Mouse (Mus musculus): ENCODE measurements around the gene Tmbim7. TPM values are rescaled to one million over a fixed set of nuclear protein-coding genes. Genes with fewer than 3 reads are reported as not detected.

Tmbim7 gene
- polyA plus RNA-seq, 1 experiment, result not detected

GRCm38 (mm10) chr5:3653801-3654200, 2.8 kb downstream of the Tmbim7 start:
- H3K36me3 ChIP-seq (replicated peaks; ENCODE audit: low read length), result peaks cover under 1% of the 10 kb centered on the region
- TF ChIP-seq FLI1 (IDR thresholded peaks at IDR 0.05; ENCODE audit: low read length), result no peak
- TF ChIP-seq GATA1 (IDR thresholded peaks at IDR 0.05; ENCODE audit: borderline replicate concordance, low read length), result no peak
- H3K27me3 ChIP-seq (replicated peaks), result no peaks in the 10 kb centered on the region
- peaks cover 2% of the 10 kb centered on the region; the same call in 1 of the 2 replicates for H3K9me3 ChIP-seq
- no peak overlapping the region for H3K4me3 ChIP-seq (replicated peaks)
- H3K4me1 ChIP-seq, result peaks cover 37% of the 10 kb centered on the region

- H3K9me3 ChIP-seq, result peaks cover 4% of the 10 kb centered on the region; the same call in 1 of the 2 replicates
- H3K36me3 ChIP-seq (replicated peaks; ENCODE audit: low read length), result peaks cover 4% of the 10 kb centered on the region
- H3K4me1 ChIP-seq, result peaks cover 4% of the 10 kb centered on the region
- no peaks in the 10 kb centered on the region for H3K27me3 ChIP-seq (replicated peaks)
- H3K4me3 ChIP-seq (replicated peaks), result no peak within 1 kb of the TSS
- TF ChIP-seq GATA1 (IDR thresholded peaks at IDR 0.05; ENCODE audit: borderline replicate concordance, low read length) (no peak), FLI1 (IDR thresholded peaks at IDR 0.05; ENCODE audit: low read length) (no peak)
Measured at GRCm38 (mm10) chr5:3657085-3657484, 6.1 kb downstream of the Tmbim7 start, which contains the start of gene Gatad1. Gatad1 (minus strand) TSS chr5:3657185.

GRCm38 (mm10) chr5:3665225-3665624, 14.2 kb downstream of the Tmbim7 start:
- Histone ChIP-seq H3K4me1 (peaks cover 33% of the 10 kb centered on the region), H3K9me3 (no peaks in the 10 kb centered on the region), H3K27me3 (replicated peaks) (no peaks in the 10 kb centered on the region), H3K4me3 (replicated peaks) (no peak overlapping the region), H3K36me3 (replicated peaks; ENCODE audit: low read length) (no peaks in the 10 kb centered on the region)
- no peak for TF ChIP-seq GATA1 (IDR thresholded peaks at IDR 0.05; ENCODE audit: borderline replicate concordance, low read length)
- no peak for TF ChIP-seq FLI1 (IDR thresholded peaks at IDR 0.05; ENCODE audit: low read length)

- Histone ChIP-seq H3K9me3 (no peaks in the 10 kb centered on the region), H3K4me3 (replicated peaks) (no peak overlapping the region), H3K27me3 (replicated peaks) (no peaks in the 10 kb centered on the region), H3K36me3 (replicated peaks; ENCODE audit: low read length) (no peaks in the 10 kb centered on the region), H3K4me1 (peaks cover 46% of the 10 kb centered on the region)
- no peak for TF ChIP-seq GATA1 (IDR thresholded peaks at IDR 0.05; ENCODE audit: borderline replicate concordance, low read length)
- no peak for TF ChIP-seq FLI1 (IDR thresholded peaks at IDR 0.05; ENCODE audit: low read length)
Measured at GRCm38 (mm10) chr5:3666585-3666984, 15.6 kb downstream of the Tmbim7 start.

- Histone ChIP-seq H3K4me3 (replicated peaks) (peak overlapping the region; percentile 88), H3K27me3 (replicated peaks) (no peaks in the 10 kb centered on the region), H3K9me3 (no peaks in the 10 kb centered on the region), H3K4me1 (peaks cover 55% of the 10 kb centered on the region), H3K36me3 (replicated peaks; ENCODE audit: low read length) (no peaks in the 10 kb centered on the region)
- TF ChIP-seq FLI1 (IDR thresholded peaks at IDR 0.05; ENCODE audit: low read length) (peak; percentile 71), GATA1 (IDR thresholded peaks at IDR 0.05; ENCODE audit: borderline replicate concordance, low read length) (peak; percentile 78; the same call in 2 of the 3 replicates)
Measured at GRCm38 (mm10) chr5:3669938-3670554, 19.1 kb downstream of the Tmbim7 start.

- Histone ChIP-seq H3K27me3 (replicated peaks) (no peaks in the 10 kb centered on the region), H3K9me3 (no peaks in the 10 kb centered on the region), H3K36me3 (replicated peaks; ENCODE audit: low read length) (peaks cover 87% of the 10 kb centered on the region), H3K4me3 (replicated peaks) (no peak overlapping the region), H3K4me1 (peaks cover 28% of the 10 kb centered on the region)
- no peak for TF ChIP-seq FLI1 (IDR thresholded peaks at IDR 0.05; ENCODE audit: low read length)
- TF ChIP-seq GATA1 (IDR thresholded peaks at IDR 0.05; ENCODE audit: borderline replicate concordance, low read length), result no peak
Measured at GRCm38 (mm10) chr5:3688298-3688697, 37.3 kb downstream of the Tmbim7 start.

- H3K27me3 ChIP-seq (replicated peaks), result no peaks in the 10 kb centered on the region
- H3K36me3 ChIP-seq (replicated peaks; ENCODE audit: low read length), result peaks cover 95% of the 10 kb centered on the region
- no peaks in the 10 kb centered on the region for H3K9me3 ChIP-seq
- TF ChIP-seq FLI1 (IDR thresholded peaks at IDR 0.05; ENCODE audit: low read length) (no peak), GATA1 (IDR thresholded peaks at IDR 0.05; ENCODE audit: borderline replicate concordance, low read length) (no peak)
- peaks cover 30% of the 10 kb centered on the region for H3K4me1 ChIP-seq
- H3K4me3 ChIP-seq (replicated peaks), result no peak overlapping the region
Measured at GRCm38 (mm10) chr5:3691283-3691682, 40.3 kb downstream of the Tmbim7 start.

GRCm38 (mm10) chr5:3692956-3693355, 42.0 kb downstream of the Tmbim7 start:
- peaks cover 28% of the 10 kb centered on the region; the same call in 1 of the 2 replicates for H3K4me1 ChIP-seq
- H3K4me3 ChIP-seq (replicated peaks), result no peak overlapping the region
- TF ChIP-seq FLI1 (IDR thresholded peaks at IDR 0.05; ENCODE audit: low read length) (no peak), GATA1 (IDR thresholded peaks at IDR 0.05; ENCODE audit: borderline replicate concordance, low read length) (no peak)
- H3K9me3 ChIP-seq, result no peaks in the 10 kb centered on the region
- H3K27me3 ChIP-seq (replicated peaks), result no peaks in the 10 kb centered on the region
- H3K36me3 ChIP-seq (replicated peaks; ENCODE audit: low read length), result peaks cover 92% of the 10 kb centered on the region

GRCm38 (mm10) chr5:3695191-3695590, 44.2 kb downstream of the Tmbim7 start:
- H3K4me3 ChIP-seq (replicated peaks), result no peak overlapping the region

GRCm38 (mm10) chr5:3696031-3696430, 45.0 kb downstream of the Tmbim7 start:
- H3K36me3 ChIP-seq (replicated peaks; ENCODE audit: low read length), result peaks cover 86% of the 10 kb centered on the region
- TF ChIP-seq GATA1 (IDR thresholded peaks at IDR 0.05; ENCODE audit: borderline replicate concordance, low read length) (no peak), FLI1 (IDR thresholded peaks at IDR 0.05; ENCODE audit: low read length) (no peak)

More at GRCm38 (mm10) chr5:3695191-3695590, 44.2 kb downstream of the Tmbim7 start:
- H3K4me1 ChIP-seq, result peaks cover 24% of the 10 kb centered on the region; the same call in 1 of the 2 replicates
- H3K9me3 ChIP-seq, result no peaks in the 10 kb centered on the region
- H3K27me3 ChIP-seq (replicated peaks), result no peaks in the 10 kb centered on the region
- TF ChIP-seq GATA1 (IDR thresholded peaks at IDR 0.05; ENCODE audit: borderline replicate concordance, low read length), result no peak
- TF ChIP-seq FLI1 (IDR thresholded peaks at IDR 0.05; ENCODE audit: low read length), result no peak
- peaks cover 86% of the 10 kb centered on the region for H3K36me3 ChIP-seq (replicated peaks; ENCODE audit: low read length)

More at GRCm38 (mm10) chr5:3696031-3696430, 45.0 kb downstream of the Tmbim7 start:
- H3K4me3 ChIP-seq (replicated peaks), result no peak overlapping the region
- peaks cover 21% of the 10 kb centered on the region; the same call in 1 of the 2 replicates for H3K4me1 ChIP-seq
- H3K9me3 ChIP-seq, result no peaks in the 10 kb centered on the region
- H3K27me3 ChIP-seq (replicated peaks), result no peaks in the 10 kb centered on the region

All from megakaryocyte, embryonic 14.5 days (primary cell).